Mouse (Mus musculus) myocyte (in vitro differentiated cells): ENCODE measurements around the gene 4930516K23Rik. TPM values are rescaled to one million over a fixed set of nuclear protein-coding genes. Genes with fewer than 3 reads are reported as not detected.

Source experiments
- H3K27me3 ChIP-seq: one replicate; pipeline ENCODE4 v1.6.1; 2011; ENCODE audit not compliant: control insufficient read depth, insufficient read depth, insufficient read length
- H3K36me3 ChIP-seq: one replicate; pipeline ENCODE4 v1.6.1; 2011; ENCODE audit not compliant: control insufficient read depth, insufficient read depth
- H3K4me2 ChIP-seq: one replicate; pipeline ENCODE4 v1.6.1; 2011; ENCODE audit warnings: low read depth, control low read depth
- H3K4me3 ChIP-seq: one replicate; pipeline ENCODE4 v1.5.1; 2011; ENCODE audit warnings: mild to moderate bottlenecking, control low read depth, moderate library complexity
- H3K79me2 ChIP-seq: one replicate; pipeline ENCODE4 v1.6.1; 2011; ENCODE audit not compliant: control insufficient read depth, insufficient read depth
- H3ac ChIP-seq: one replicate; pipeline ENCODE4 v1.6.1; 2011; ENCODE audit not compliant: control insufficient read depth, insufficient read length
- CEBPB ChIP-seq: IDR thresholded peaks from 2 replicates; pipeline ENCODE4 v1.6.1; 2011; ENCODE audit warnings: mild to moderate bottlenecking, moderate library complexity; ENCODE audit not compliant: poor library complexity, insufficient read depth, severe bottlenecking
- E2F4 ChIP-seq: IDR thresholded peaks from one replicate; pipeline ENCODE4 v1.6.1; 2011; ENCODE audit warnings: mild to moderate bottlenecking, control low read depth, moderate library complexity; ENCODE audit not compliant: insufficient read depth
- MAX ChIP-seq: IDR thresholded peaks from one replicate; pipeline ENCODE4 v1.6.1; 2011; ENCODE audit warnings: low read depth, mild to moderate bottlenecking, control low read depth
- MYOD1 ChIP-seq, 3 experiments: IDR thresholded peaks; one replicate each; pipeline ENCODE4 v1.6.1; 2011; ENCODE audit warnings: control low read depth in 2 of 3, low read depth in 2 of 3, mild to moderate bottlenecking in 2 of 3, moderate library complexity in 1 of 3; ENCODE audit not compliant: insufficient read length in 2 of 3, control insufficient read depth in 1 of 3
- MYOG ChIP-seq, 3 experiments: IDR thresholded peaks; one replicate each; pipeline ENCODE4 v1.6.1; 2011; ENCODE audit warnings: control low read depth in 2 of 3, low read depth in 2 of 3, mild to moderate bottlenecking in 2 of 3; ENCODE audit not compliant: insufficient read length in 2 of 3, control insufficient read depth in 1 of 3, insufficient read depth in 1 of 3
- POLR2A ChIP-seq: IDR thresholded peaks from one replicate; pipeline ENCODE4 v1.6.1; 2011; ENCODE audit warnings: low read depth, mild to moderate bottlenecking, control low read depth, moderate library complexity; ENCODE audit not compliant: insufficient read length
- POLR2AphosphoS2 ChIP-seq: IDR thresholded peaks from one replicate; pipeline ENCODE4 v1.6.1; 2011; ENCODE audit warnings: low read depth, control low read depth; ENCODE audit not compliant: insufficient read length
- REST ChIP-seq: IDR thresholded peaks from one replicate; pipeline ENCODE4 v1.6.1; 2011; ENCODE audit warnings: mild to moderate bottlenecking, control low read depth, moderate library complexity; ENCODE audit not compliant: insufficient read depth, insufficient read length
- SRF ChIP-seq: IDR thresholded peaks from one replicate; pipeline ENCODE4 v1.6.1; 2011; ENCODE audit warnings: low read depth; ENCODE audit not compliant: control insufficient read depth, insufficient read length
- TCF12 ChIP-seq: IDR thresholded peaks from one replicate; pipeline ENCODE4 v1.6.1; 2011; ENCODE audit warnings: mild to moderate bottlenecking, control low read depth; ENCODE audit not compliant: poor library complexity, insufficient read depth, severe bottlenecking
- TCF3 ChIP-seq: IDR thresholded peaks from one replicate; pipeline ENCODE4 v1.6.1; 2011; ENCODE audit warnings: low read depth, control low read depth; ENCODE audit not compliant: insufficient read length
- USF1 ChIP-seq: IDR thresholded peaks from one replicate; pipeline ENCODE4 v1.6.1; 2011; ENCODE audit warnings: low read depth, mild to moderate bottlenecking, control low read depth, moderate library complexity
- polyA plus RNA-seq: library from polyadenylated mRNA; unstranded; fragments of >200 nt; fragmentation: generic; extraction: Trizol; gene quantifications from one replicate; pipeline ENCODE4 v1.2.1, GENCODE M21; 2012; ENCODE audit warnings: missing spikeins

4930516K23Rik gene
- polyA plus RNA-seq, 1 experiment = not detected

GRCm38 (mm10) chr7:104059215-104059614 is 2.0 kb downstream of the 4930516K23Rik start:
- Histone ChIP-seq H3K36me3 (no peaks in the 10 kb centered on the region), H3K79me2 (no peaks in the 10 kb centered on the region), H3K27me3 (no peaks in the 10 kb centered on the region), H3K4me3 (no peak overlapping the region), H3ac (no peak overlapping the region), H3K4me2 (no peak overlapping the region)
- no peak for TF ChIP-seq TCF3
- no peak for TF ChIP-seq USF1
- TF ChIP-seq TCF12 = no peak
- TF ChIP-seq POLR2A = no peak
- TF ChIP-seq SRF = no peak
- TF ChIP-seq MYOD1 (IDR thresholded peaks at IDR 0.05; ENCODE audit: control insufficient read depth in 1 of 3, insufficient read length in 2 of 3, low read depth in 2 of 3) = no peak
- no peak for TF ChIP-seq MYOG (IDR thresholded peaks at IDR 0.05; ENCODE audit: control insufficient read depth in 1 of 3, insufficient read depth in 1 of 3, insufficient read length in 2 of 3, low read depth in 2 of 3)
- no peak for TF ChIP-seq REST
- TF ChIP-seq E2F4 = no peak
- no peak for TF ChIP-seq CEBPB
- TF ChIP-seq MAX = no peak
- no peak for TF ChIP-seq POLR2AphosphoS2

GRCm38 (mm10) chr7:104052566-104052965 is 8.7 kb downstream of the 4930516K23Rik start, which contains the start of gene Olfr642:
Gene Olfr642, minus strand, starts transcription at chr7:104052666.
- H3K4me3 ChIP-seq = no peak within 1 kb of the TSS
- TF ChIP-seq POLR2A (no peak), TCF12 (no peak), SRF (no peak), MAX (no peak), MYOG (IDR thresholded peaks at IDR 0.05; ENCODE audit: control insufficient read depth in 1 of 3, insufficient read depth in 1 of 3, insufficient read length in 2 of 3, low read depth in 2 of 3) (no peak), USF1 (no peak), TCF3 (no peak), MYOD1 (IDR thresholded peaks at IDR 0.05; ENCODE audit: control insufficient read depth in 1 of 3, insufficient read length in 2 of 3, low read depth in 2 of 3) (no peak)
- no peak within 1 kb of the TSS for H3ac ChIP-seq
- H3K36me3 ChIP-seq = no peaks in the 10 kb centered on the region
- H3K79me2 ChIP-seq = no peaks in the 10 kb centered on the region
- H3K4me2 ChIP-seq = no peak within 1 kb of the TSS
- no peaks in the 10 kb centered on the region for H3K27me3 ChIP-seq

- H3K79me2 ChIP-seq = no peaks in the 10 kb centered on the region
- H3ac ChIP-seq = no peak overlapping the region
- no peak for TF ChIP-seq USF1
- TF ChIP-seq CEBPB = no peak
- TF ChIP-seq E2F4 = no peak
- TF ChIP-seq SRF = no peak
- TF ChIP-seq TCF3 = no peak
- TF ChIP-seq POLR2AphosphoS2 = no peak
- no peak for TF ChIP-seq REST
Observed at GRCm38 (mm10) chr7:104050745-104051144, 10.5 kb downstream of the 4930516K23Rik start.

GRCm38 (mm10) chr7:104035145-104035544 is 26.1 kb downstream of the 4930516K23Rik start, which contains the start of gene Olfr641:
Gene Olfr641, plus strand, starts transcription at chr7:104035445.
- Histone ChIP-seq H3K4me2 (no peak within 1 kb of the TSS), H3K4me3 (no peak within 1 kb of the TSS), H3K36me3 (no peaks in the 10 kb centered on the region), H3ac (no peak within 1 kb of the TSS), H3K79me2 (no peaks in the 10 kb centered on the region), H3K27me3 (no peaks in the 10 kb centered on the region)
- no peak for TF ChIP-seq MYOD1 (IDR thresholded peaks at IDR 0.05; ENCODE audit: control insufficient read depth in 1 of 3, insufficient read length in 2 of 3, low read depth in 2 of 3)
- no peak for TF ChIP-seq POLR2AphosphoS2
- no peak for TF ChIP-seq TCF12
- TF ChIP-seq MAX = no peak
- no peak for TF ChIP-seq MYOG (IDR thresholded peaks at IDR 0.05; ENCODE audit: control insufficient read depth in 1 of 3, insufficient read depth in 1 of 3, insufficient read length in 2 of 3, low read depth in 2 of 3)
- no peak for TF ChIP-seq SRF
- TF ChIP-seq E2F4 = no peak
- no peak for TF ChIP-seq POLR2A
- no peak for TF ChIP-seq CEBPB
- TF ChIP-seq TCF3 = no peak
- TF ChIP-seq REST = no peak
- no peak for TF ChIP-seq USF1

More at GRCm38 (mm10) chr7:104050745-104051144, 10.5 kb downstream of the 4930516K23Rik start:
- Histone ChIP-seq H3K4me2 (no peak overlapping the region), H3K27me3 (no peaks in the 10 kb centered on the region), H3K4me3 (no peak overlapping the region), H3K36me3 (no peaks in the 10 kb centered on the region)

- no peaks in the 10 kb centered on the region for H3K36me3 ChIP-seq
- no peak overlapping the region for H3ac ChIP-seq
- no peaks in the 10 kb centered on the region for H3K27me3 ChIP-seq
- TF ChIP-seq POLR2AphosphoS2 (no peak), E2F4 (no peak), TCF12 (no peak), CEBPB (no peak), SRF (no peak), POLR2A (no peak), USF1 (no peak)
- no peaks in the 10 kb centered on the region for H3K79me2 ChIP-seq
- no peak overlapping the region for H3K4me3 ChIP-seq
- H3K4me2 ChIP-seq = no peak overlapping the region
Observed at GRCm38 (mm10) chr7:104026978-104027377, 34.3 kb downstream of the 4930516K23Rik start.
